Mouse (Mus musculus) olfactory bulb, adult 2 months (tissue): ENCODE data around the gene Lrpprc.

Source experiments
- CTCF ChIP-seq: fragments of 200-500 bp; IDR thresholded peaks from 2 replicates; pipeline ENCODE4 v1.5.1; 2012; ENCODE audit warnings: low read depth, mild to moderate bottlenecking, low read length, moderate library complexity; ENCODE audit not compliant: insufficient read depth
- POLR2A ChIP-seq: fragments of 200-500 bp; IDR thresholded peaks from 2 replicates; pipeline ENCODE4 v1.6.1; 2012; ENCODE audit warnings: mild to moderate bottlenecking, low read depth, low read length, moderate library complexity; ENCODE audit not compliant: insufficient read depth

GRCm38 (mm10) chr17:84786911-84787310, 3.7 kb downstream of the Lrpprc start:
- TF ChIP-seq CTCF = no peak
- no peak for TF ChIP-seq POLR2A
